Mouse (Mus musculus) liver, embryonic 14.5 days (tissue): ENCODE measurements at regions not wholly inside any gene's neighbourhood (a gene's known extent, or its start where the extent isn't known, plus 50 kb on each side); places are given as distances from the start of the nearest gene placed in this dataset.

Experiments
- ATAC-seq: fragments of 200-750 bp; cut with Nextera tagmentation; 2 replicates; pipeline ENCODE4 v1.8.0; 2017; ENCODE audit warnings: moderate number of reproducible peaks, mild to moderate bottlenecking, moderate library complexity; ENCODE audit not compliant: insufficient read depth
- DNase-seq, 3 experiments: peaks; one replicate each; pipeline ENCODE4 v3.0.0-alpha.2; 2012 to 2013; ENCODE audit warnings: low read depth in 3 of 3, low spot score in 3 of 3
- H3K27ac ChIP-seq: fragments of 300-500 bp; sonication (generic); 2 replicates; pipeline ENCODE4 v1.5.1; 2014; ENCODE audit warnings: moderate library complexity, mild to moderate bottlenecking, control low read depth, inconsistent platforms
- H3K27me3 ChIP-seq: fragments of 300-500 bp; sonication (generic); 2 replicates; pipeline ENCODE4 v1.6.1; 2014; ENCODE audit warnings: mild to moderate bottlenecking, low read length, moderate library complexity; ENCODE audit not compliant: control insufficient read depth, insufficient read depth
- H3K36me3 ChIP-seq: fragments of 300-500 bp; sonication (generic); replicated peaks from 2 replicates; pipeline ENCODE4 v1.6.1; 2014; ENCODE audit warnings: low read depth; ENCODE audit not compliant: control insufficient read depth, insufficient read depth
- H3K4me1 ChIP-seq, 2 experiments: fragments of 200-500 bp in 1 of 2; fragments of 300-500 bp in 1 of 2; sonication (generic) in 1 of 2; replicated peaks; 2 replicates each; pipeline ENCODE4 v1.6.1; 2012 to 2014; ENCODE audit warnings: antibody characterized with exemption in 1 of 2, inconsistent platforms in 1 of 2, low read length in 1 of 2; ENCODE audit not compliant: control insufficient read depth in 2 of 2, insufficient read depth in 2 of 2
- H3K4me2 ChIP-seq: fragments of 300-500 bp; sonication (generic); 2 replicates; pipeline ENCODE4 v1.6.1; 2014; ENCODE audit warnings: low read depth, mild to moderate bottlenecking, control low read depth, moderate library complexity
- H3K4me3 ChIP-seq, 2 experiments: fragments of 200-500 bp in 1 of 2; fragments of 300-500 bp in 1 of 2; sonication (generic) in 1 of 2; 2 replicates each; pipeline ENCODE4 v1.5.1; 2012 to 2014; ENCODE audit warnings: low read depth in 2 of 2, low read length in 2 of 2, mild to moderate bottlenecking in 2 of 2, control low read depth in 1 of 2, inconsistent platforms in 1 of 2, moderate library complexity in 1 of 2; ENCODE audit not compliant: insufficient read depth in 1 of 2
- H3K9ac ChIP-seq: fragments of 300-500 bp; sonication (generic); replicated peaks from 2 replicates; pipeline ENCODE4 v1.6.1; 2014; ENCODE audit warnings: mild to moderate bottlenecking, control low read depth, moderate library complexity
- H3K9me3 ChIP-seq: fragments of 300-500 bp; sonication (generic); 2 replicates; pipeline ENCODE4 v1.6.1; 2016; ENCODE audit warnings: low read length, mixed read lengths; ENCODE audit not compliant: control insufficient read depth
- CTCF ChIP-seq: IDR thresholded peaks from 2 replicates; pipeline ENCODE4 v1.5.1; 2016; ENCODE audit warnings: antibody characterized with exemption, low read depth, control low read depth
- EP300 ChIP-seq: IDR thresholded peaks from 2 replicates; pipeline ENCODE4 v1.6.1; 2016; ENCODE audit warnings: antibody characterized with exemption, low read depth
- WGBS: fragments of 180-500 bp; shearing (Covaris S2); extraction: QIAGEN DNeasy Blood & Tissue Kit; methylation state at CpG from one replicate; pipeline ENCODE4 v1.1.7; 2014; ENCODE audit not compliant: insufficient replicate concordance; 5-methylcytosine and 5-hydroxymethylcytosine counted together

DNA sequence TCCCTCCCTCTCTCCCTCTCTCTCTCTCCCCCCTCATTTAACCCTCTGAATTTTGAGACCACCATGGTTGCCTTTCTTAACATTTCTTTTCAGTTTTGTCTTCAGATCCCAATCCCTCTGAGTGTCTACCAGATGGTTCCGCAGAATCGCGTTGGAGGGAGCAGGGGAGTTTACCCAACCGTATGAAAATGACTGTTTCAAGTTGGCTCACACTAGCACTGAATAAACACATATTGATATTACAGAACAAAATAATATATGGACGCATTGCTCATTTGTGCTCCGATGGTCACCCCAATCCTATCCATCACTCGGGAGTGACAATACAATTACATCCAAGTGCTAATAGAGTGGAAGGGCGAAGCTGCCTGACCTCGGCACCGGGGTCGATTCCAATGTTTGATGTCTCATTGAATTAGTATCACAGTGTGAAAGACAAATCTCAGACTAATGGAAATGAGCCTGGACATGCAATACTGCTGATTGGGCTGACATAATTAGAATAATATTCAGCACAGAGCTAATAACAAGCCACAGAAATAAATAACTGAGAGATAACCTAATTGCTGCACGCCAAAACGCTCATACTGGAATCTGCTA lies 115.3 kb downstream of the Anxa2 start:
- Histone ChIP-seq H3K9me3 (no peaks in the 10 kb centered on the region), H3K27ac (no peak overlapping the region), H3K4me2 (no peak overlapping the region), H3K9ac (no peak overlapping the region), H3K27me3 (no peaks in the 10 kb centered on the region), H3K36me3 (no peaks in the 10 kb centered on the region), H3K4me1 (no peaks in the 10 kb centered on the region), H3K4me3 (no peak overlapping the region)
- TF ChIP-seq EP300, result no peak
- TF ChIP-seq CTCF, result no peak
- WGBS, result 68% methylated on average over 13 of the region's 13 CpGs
- DNase-seq, result no peak
- ATAC-seq, result no peak

GRCm38 (mm10) chr9:69568222-69568621 lies 114.8 kb downstream of the Anxa2 start:
- 46% methylated on average over 3 of the region's 3 CpGs for WGBS
- H3K4me1 ChIP-seq, result no peaks in the 10 kb centered on the region
- no peaks in the 10 kb centered on the region for H3K27me3 ChIP-seq
- H3K27ac ChIP-seq, result no peak overlapping the region
- no peak for ATAC-seq
- H3K9me3 ChIP-seq, result no peaks in the 10 kb centered on the region
- no peaks in the 10 kb centered on the region for H3K36me3 ChIP-seq
- no peak for DNase-seq
- H3K9ac ChIP-seq, result no peak overlapping the region
- no peak overlapping the region for H3K4me2 ChIP-seq
- no peak for TF ChIP-seq EP300
- TF ChIP-seq CTCF, result no peak
- H3K4me3 ChIP-seq, result no peak overlapping the region

DNA sequence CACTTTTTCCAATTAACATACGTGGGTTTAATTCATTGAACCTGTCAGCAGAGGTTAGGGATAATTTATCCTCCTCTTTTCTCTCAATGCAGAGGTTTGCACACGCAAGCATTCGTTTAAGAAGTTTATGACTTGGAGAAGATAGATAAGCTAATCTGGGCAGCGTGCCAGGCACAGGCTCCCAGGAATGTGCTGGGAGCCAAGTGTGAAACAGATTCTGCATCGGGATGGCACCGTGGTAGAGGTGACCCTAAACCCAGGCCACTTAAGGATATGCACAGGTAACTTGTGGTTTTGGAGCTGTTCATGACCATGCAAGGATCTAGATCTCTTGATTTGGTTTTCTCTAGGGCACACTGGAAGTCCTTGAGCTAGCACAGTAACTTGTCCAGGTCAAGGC lies 113.6 kb downstream of the Anxa2 start:
- Histone ChIP-seq H3K27ac (no peak overlapping the region), H3K36me3 (no peaks in the 10 kb centered on the region), H3K27me3 (no peaks in the 10 kb centered on the region), H3K9me3 (no peaks in the 10 kb centered on the region), H3K9ac (no peak overlapping the region), H3K4me1 (no peaks in the 10 kb centered on the region), H3K4me2 (no peak overlapping the region), H3K4me3 (no peak overlapping the region)
- WGBS, result 62% methylated on average over 6 of the region's 6 CpGs
- TF ChIP-seq CTCF (no peak), EP300 (no peak)
- DNase-seq (no peak), ATAC-seq (no peak)

DNA sequence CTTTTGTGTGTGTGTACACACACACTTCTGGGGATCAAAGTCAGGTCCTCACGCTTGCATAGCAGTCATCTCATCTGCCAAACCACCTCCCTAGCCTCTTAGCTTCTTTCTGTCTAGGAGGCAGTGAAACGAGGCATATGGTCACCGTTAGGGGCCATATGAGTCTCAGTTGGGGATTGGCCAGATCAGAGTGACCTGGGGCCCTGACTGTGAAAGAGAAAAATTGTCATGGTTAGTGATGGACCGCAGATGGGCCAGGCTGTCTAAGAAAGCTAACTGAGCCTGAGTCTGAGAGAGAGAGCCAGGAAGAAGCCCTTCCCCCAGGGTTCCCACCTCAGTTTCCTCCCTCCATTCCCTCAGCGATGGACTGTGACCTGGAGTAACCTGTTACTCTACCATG lies 89.8 kb downstream of the Anxa2 start:
- Histone ChIP-seq H3K27me3 (no peaks in the 10 kb centered on the region), H3K9me3 (no peaks in the 10 kb centered on the region), H3K9ac (no peak overlapping the region), H3K36me3 (no peaks in the 10 kb centered on the region), H3K4me2 (no peak overlapping the region), H3K27ac (no peak overlapping the region), H3K4me1 (no peaks in the 10 kb centered on the region), H3K4me3 (no peak overlapping the region)
- DNase-seq, result no peak
- ATAC-seq, result no peak
- TF ChIP-seq CTCF (no peak), EP300 (no peak)
- 56% methylated on average over 5 of the region's 5 CpGs for WGBS
